Comparison of ENCODE assay signal across 27 mouse cellular contexts in genomic region chr6:101931768-101932167, GRCm38 (mm10).
DNase-seq lines count a peak whose midpoint lies in the region; ATAC-seq and TF ChIP-seq lines count a peak whose summit lies in the region.
"Had no signal": no experiment of that assay in that cellular context is flagged by ENCODE, and none has a peak within 500 bp of the region (broad histone marks: within the 10 kb centered on the region; RNA-seq: fewer than 3 reads in every experiment).

No protein-coding gene starts in this region.

- H3K27ac ChIP-seq in forebrain, postnatal 0 days (ENCODE audit: low read depth, low read length): no peak overlapping the region
- no peak overlapping the region for H3K27ac ChIP-seq in forebrain, embryonic 10.5 days
- no peak overlapping the region for H3K27ac ChIP-seq in cerebellum, adult 2 months (ENCODE audit: insufficient read depth, low read length)
- H3K27ac ChIP-seq: embryonic facial prominence, embryonic 10.5 days; embryonic facial prominence, embryonic 12.5 days; forebrain, embryonic 12.5 days had no signal

- H3K9me3 ChIP-seq in forebrain, postnatal 0 days (ENCODE audit: low read length): no peaks in the 10 kb centered on the region
- H3K9me3 ChIP-seq in forebrain, embryonic 10.5 days: no peaks in the 10 kb centered on the region
- H3K9me3 ChIP-seq: embryonic facial prominence, embryonic 10.5 days; embryonic facial prominence, embryonic 12.5 days; forebrain, embryonic 12.5 days; G1E had no signal

- no peaks in the 10 kb centered on the region for H3K36me3 ChIP-seq in forebrain, postnatal 0 days (ENCODE audit: insufficient read depth)
- H3K36me3 ChIP-seq in forebrain, embryonic 10.5 days (replicated peaks): no peaks in the 10 kb centered on the region
- H3K36me3 ChIP-seq: embryonic facial prominence, embryonic 10.5 days; embryonic facial prominence, embryonic 12.5 days; forebrain, embryonic 12.5 days; G1E had no signal

- no peak for TF ChIP-seq POLR2A in cerebellum, adult 2 months (IDR thresholded peaks at IDR 0.05; ENCODE audit: borderline replicate concordance, insufficient read depth, low read length)

- H3K4me3 ChIP-seq in forebrain, postnatal 0 days (ENCODE audit: low read depth, low read length): no peak overlapping the region
- H3K4me3 ChIP-seq in forebrain, embryonic 10.5 days: no peak overlapping the region
- H3K4me3 ChIP-seq in cerebellum, adult 2 months (replicated peaks; ENCODE audit: insufficient read depth, low read depth, low read length): no peak overlapping the region
- H3K4me3 ChIP-seq: embryonic facial prominence, embryonic 10.5 days; embryonic facial prominence, embryonic 12.5 days; forebrain, embryonic 12.5 days had no signal

- no peaks in the 10 kb centered on the region for H3K27me3 ChIP-seq in forebrain, postnatal 0 days (ENCODE audit: insufficient read depth, low read length)
- peaks cover 23% of the 10 kb centered on the region for H3K27me3 ChIP-seq in forebrain, embryonic 10.5 days (ENCODE audit: poor library complexity, severe bottlenecking)
- no peaks in the 10 kb centered on the region for H3K27me3 ChIP-seq in cerebellum, adult 2 months (ENCODE audit: control insufficient read depth, insufficient read depth, low read length)
- H3K27me3 ChIP-seq: CH12.LX; embryonic facial prominence, embryonic 12.5 days; Patski had no signal

- H3K4me2 ChIP-seq in forebrain, postnatal 0 days (ENCODE audit: low read depth): no peak overlapping the region
- H3K4me2 ChIP-seq: embryonic facial prominence, embryonic 12.5 days; forebrain, embryonic 12.5 days had no signal

- H3K4me1 ChIP-seq in forebrain, postnatal 0 days (ENCODE audit: insufficient read depth): no peaks in the 10 kb centered on the region
- H3K4me1 ChIP-seq in forebrain, embryonic 10.5 days: peaks cover 3% of the 10 kb centered on the region; the same call in 1 of the 2 replicates
- no peaks in the 10 kb centered on the region for H3K4me1 ChIP-seq in cerebellum, adult 2 months (ENCODE audit: control insufficient read depth, insufficient read depth, low read length)
- H3K4me1 ChIP-seq: embryonic facial prominence, embryonic 10.5 days; embryonic facial prominence, embryonic 12.5 days; forebrain, embryonic 12.5 days had no signal

- H3K9ac ChIP-seq in forebrain, postnatal 0 days: no peak overlapping the region
- H3K9ac ChIP-seq: embryonic facial prominence, embryonic 12.5 days; forebrain, embryonic 12.5 days had no signal

- TF ChIP-seq CTCF in forebrain, postnatal 0 days (IDR thresholded peaks at IDR 0.05; ENCODE audit: low read depth): no peak
- TF ChIP-seq CTCF in cerebellum, adult 2 months (IDR thresholded peaks at IDR 0.05; ENCODE audit: borderline replicate concordance, insufficient read depth, low read depth, low read length): no peak

- WGBS in forebrain, postnatal 0 days: 77% methylated on average over 5 of the region's 5 CpGs
- 95% methylated on average over 5 of the region's 5 CpGs for WGBS in forebrain, embryonic 10.5 days
- WGBS in cerebellum, adult 2 months: 95% methylated on average over 5 of the region's 5 CpGs

- peak; percentile 26 for DNase-seq in forebrain, postnatal 0 days
- no peak for DNase-seq in forebrain, embryonic 10.5 days (ENCODE audit: extremely low spot score, low spot score)
- peak; percentile 21 to 39 for DNase-seq in frontal cortex, adult 2 months (ENCODE audit: extremely low spot score in 1 of 2, low spot score in 1 of 2)
- DNase-seq in frontal cortex, postnatal 14 days (ENCODE audit: low spot score in 2 of 2): no peak
- DNase-seq in right cerebral cortex, adult 18-20 months: peak; percentile 12
- no peak for DNase-seq in right cerebral cortex, postnatal 4 days
- peak; percentile 55 for DNase-seq in brain, adult 2 months (ENCODE audit: low read depth, low spot score)
- no peak for DNase-seq in cerebellum, adult 2 months
- DNase-seq: adrenal gland, adult 8-10 months; adrenal gland, postnatal 14 days; adrenal gland, postnatal 36 days; B cell, adult 2 months; cerebellum, adult 11 months; cerebellum, adult 18-20 months; cerebellum, adult 9-10 months; cerebellum, postnatal 10 days; cerebellum, postnatal 25 days had no signal

- peak; percentile 42; the same call in 1 of the 2 replicates for ATAC-seq in forebrain, postnatal 0 days
- ATAC-seq: activated CD4-positive, CD25-positive, alpha-beta regulatory T cell, adult 4 months; CD4-positive, CD25-positive, alpha-beta regulatory T cell, adult 4 months; forebrain, embryonic 14.5 days; forebrain, embryonic 16.5 days; Patski had no signal

Comparison
In these comparisons a context has a peak if more than half of its experiments do, and no peak if none do; other contexts are left out.
1. DNase-seq: peak in forebrain, postnatal 0 days (single experiment), frontal cortex, adult 2 months (2 of 2), right cerebral cortex, adult 18-20 months (single experiment) and brain, adult 2 months (single experiment); none in forebrain, embryonic 10.5 days (single experiment), frontal cortex, postnatal 14 days (0 of 2), right cerebral cortex, postnatal 4 days (single experiment) and cerebellum, adult 2 months (0 of 2).